Comparison of ENCODE assay signal across 10 mouse cellular contexts in the genomic region with DNA sequence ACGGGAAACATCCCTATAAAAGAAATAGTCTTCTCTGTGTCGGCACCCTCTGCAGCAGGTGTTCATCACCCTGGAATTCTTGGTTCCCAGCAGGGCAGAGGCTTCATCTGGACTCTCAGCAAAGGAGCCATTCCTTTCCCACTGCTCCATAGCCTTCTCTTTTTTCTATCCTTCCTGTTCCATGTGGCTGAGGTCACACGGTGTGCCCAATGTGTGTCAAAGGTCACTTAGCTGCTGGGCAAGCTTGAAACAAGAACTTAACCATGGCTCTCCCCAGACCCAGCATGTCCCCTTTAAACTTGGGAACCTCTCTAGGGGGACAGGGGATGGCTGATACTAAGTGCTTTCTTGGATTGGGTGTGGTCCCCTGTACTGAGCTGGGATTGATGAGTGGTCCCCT.
"Had no signal": no experiment of that assay in that cellular context is flagged by ENCODE, and none has a peak within 500 bp of the region (broad histone marks: within the 10 kb centered on the region; RNA-seq: fewer than 3 reads in every experiment).

No protein-coding gene starts in this region.

- H3K27me3 ChIP-seq: intestine, embryonic 15.5 days; liver, embryonic 15.5 days; midbrain, embryonic 13.5 days had no signal

- DNase-seq: kidney, postnatal 14 days; lung, embryonic 14.5 days; lung, postnatal 14 days; thymus, adult 18-20 months; thymus, postnatal 14 days had no signal

- H3K4me1 ChIP-seq: intestine, embryonic 15.5 days had no signal

- H3K9ac ChIP-seq: intestine, embryonic 15.5 days; liver, embryonic 15.5 days; lung, embryonic 14.5 days; midbrain, embryonic 13.5 days had no signal

- H3K4me3 ChIP-seq: intestine, embryonic 15.5 days; left cerebral cortex, adult 2 months; limb, embryonic 10.5 days; liver, embryonic 15.5 days; midbrain, embryonic 13.5 days had no signal

- H3K4me2 ChIP-seq: intestine, embryonic 15.5 days; liver, embryonic 15.5 days; lung, embryonic 14.5 days; midbrain, embryonic 13.5 days had no signal

- H3K27ac ChIP-seq: intestine, embryonic 15.5 days; left cerebral cortex, adult 2 months; limb, embryonic 10.5 days; liver, embryonic 15.5 days; midbrain, embryonic 13.5 days had no signal

- H3K9me3 ChIP-seq: intestine, embryonic 15.5 days; limb, embryonic 10.5 days; liver, embryonic 15.5 days; midbrain, embryonic 13.5 days had no signal

- ATAC-seq: intestine, embryonic 15.5 days; midbrain, embryonic 13.5 days had no signal

- H3K36me3 ChIP-seq: intestine, embryonic 15.5 days; limb, embryonic 10.5 days; liver, embryonic 15.5 days; midbrain, embryonic 13.5 days had no signal
